In genomic region chr10:124208317-124208716, GRCm38 (mm10) we compare ENCODE assay signal across 25 mouse cellular contexts.
DNase-seq lines count a peak whose midpoint lies in the region; ATAC-seq and TF ChIP-seq lines count a peak whose summit lies in the region.
"Had no signal": no experiment of that assay in that cellular context is flagged by ENCODE, and none has a peak within 500 bp of the region (broad histone marks: within the 10 kb centered on the region; RNA-seq: fewer than 3 reads in every experiment).

No protein-coding gene starts in this region.

- H3K9me3 ChIP-seq in forebrain, embryonic 16.5 days (ENCODE audit: control insufficient read depth, low read length) = no peaks in the 10 kb centered on the region
- H3K9me3 ChIP-seq: embryonic facial prominence, embryonic 15.5 days; heart, embryonic 15.5 days; limb, embryonic 10.5 days; midbrain, embryonic 13.5 days had no signal

- DNase-seq in layer of hippocampus, adult 11-12 months (ENCODE audit: low spot score) = peak; percentile 8
- no peak for DNase-seq in layer of hippocampus, postnatal 10 days (ENCODE audit: low spot score in 2 of 2)
- peak; percentile 69 for DNase-seq in brain, embryonic 14.5 days (ENCODE audit: low read depth)
- DNase-seq in right cerebral cortex, adult 2 months (ENCODE audit: low spot score in 2 of 2) = peak; percentile 8 to 11
- DNase-seq in lung, postnatal 10 days = no peak
- no peak for DNase-seq in ovary, postnatal 10 days (ENCODE audit: low spot score)
- DNase-seq in thymus, postnatal 4 days = no peak
- DNase-seq: adrenal gland, adult 2 months; cerebellum, adult 11 months; cerebellum, postnatal 25 days; embryo, embryonic 11 days; gastrocnemius, postnatal 36 days; heart, postnatal 4 days; kidney, adult 11 months; liver, postnatal 0 days; lung, postnatal 14 days had no signal

- H3K4me1 ChIP-seq in forebrain, embryonic 16.5 days (replicated peaks; ENCODE audit: control insufficient read depth, insufficient read depth, low read length) = no peaks in the 10 kb centered on the region
- H3K4me1 ChIP-seq: embryonic facial prominence, embryonic 15.5 days; heart, embryonic 15.5 days; limb, embryonic 10.5 days; midbrain, embryonic 13.5 days had no signal

- no peaks in the 10 kb centered on the region for H3K27me3 ChIP-seq in forebrain, embryonic 16.5 days (replicated peaks; ENCODE audit: control insufficient read depth, insufficient read depth, low read length)
- H3K27me3 ChIP-seq: embryonic facial prominence, embryonic 15.5 days; heart, embryonic 15.5 days; midbrain, embryonic 13.5 days had no signal

- no peak overlapping the region for H3K9ac ChIP-seq in forebrain, embryonic 16.5 days (replicated peaks; ENCODE audit: low read depth, low read length)
- H3K9ac ChIP-seq: embryonic facial prominence, embryonic 15.5 days; heart, embryonic 15.5 days; liver, postnatal 0 days; midbrain, embryonic 13.5 days had no signal

- TF ChIP-seq POLR2A in brain, embryonic 14.5 days (IDR thresholded peaks at IDR 0.05; ENCODE audit: borderline replicate concordance, extremely low read depth, insufficient read depth, insufficient read length, poor library complexity, severe bottlenecking) = no peak

- ATAC-seq in forebrain, embryonic 16.5 days = peak; percentile 86
- ATAC-seq: hindbrain, embryonic 16.5 days; liver, postnatal 0 days; midbrain, embryonic 13.5 days had no signal

- TF ChIP-seq CTCF in brain, embryonic 14.5 days (IDR thresholded peaks at IDR 0.05; ENCODE audit: borderline replicate concordance, extremely low read depth, insufficient read depth, insufficient read length) = no peak

- WGBS in forebrain, embryonic 16.5 days = 67% methylated on average over 2 of the region's 2 CpGs

- no peak overlapping the region for H3K4me2 ChIP-seq in forebrain, embryonic 16.5 days (ENCODE audit: low read length)
- H3K4me2 ChIP-seq: embryonic facial prominence, embryonic 15.5 days; heart, embryonic 15.5 days; midbrain, embryonic 13.5 days had no signal

- H3K27ac ChIP-seq in forebrain, embryonic 16.5 days (ENCODE audit: low read length) = no peak overlapping the region
- H3K27ac ChIP-seq: embryonic facial prominence, embryonic 15.5 days; heart, embryonic 15.5 days; kidney, postnatal 0 days; layer of hippocampus, adult 2 months; limb, embryonic 10.5 days; midbrain, embryonic 13.5 days had no signal

- H3K4me3 ChIP-seq in forebrain, embryonic 16.5 days (replicated peaks; ENCODE audit: low read length) = no peak overlapping the region
- H3K4me3 ChIP-seq: embryonic facial prominence, embryonic 15.5 days; heart, embryonic 15.5 days; layer of hippocampus, adult 2 months; limb, embryonic 10.5 days; midbrain, embryonic 13.5 days; myocyte had no signal

- H3K36me3 ChIP-seq in forebrain, embryonic 16.5 days (ENCODE audit: control insufficient read depth, insufficient read depth) = no peaks in the 10 kb centered on the region
- H3K36me3 ChIP-seq: embryonic facial prominence, embryonic 15.5 days; heart, embryonic 15.5 days; limb, embryonic 10.5 days; midbrain, embryonic 13.5 days had no signal

Comparison
In these comparisons a context has a peak if more than half of its experiments do, and no peak if none do; other contexts are left out.
1. DNase-seq: peak in layer of hippocampus, adult 11-12 months (single experiment), brain, embryonic 14.5 days (single experiment) and right cerebral cortex, adult 2 months (2 of 2); none in layer of hippocampus, postnatal 10 days (0 of 2), lung, postnatal 10 days (single experiment), ovary, postnatal 10 days (single experiment) and thymus, postnatal 4 days (single experiment).